Mouse (Mus musculus) ES-E14 (cell line): ENCODE measurements around the gene Plch2. TPM values are rescaled to one million over a fixed set of nuclear protein-coding genes. Genes with fewer than 3 reads are reported as not detected.

ENCODE experiments used
- DNase-seq: peaks from one replicate; pipeline ENCODE4 v3.0.0-alpha.2; 2013; ENCODE audit warnings: low read depth, low spot score
- H3K27ac ChIP-seq: 2 replicates; pipeline ENCODE4 v1.5.1; 2012; ENCODE audit warnings: low read depth, mild to moderate bottlenecking, low read length, moderate library complexity, mixed read lengths; ENCODE audit not compliant: poor library complexity, insufficient read depth, severe bottlenecking
- H3K36me3 ChIP-seq: 2 replicates; pipeline ENCODE4 v1.6.1; 2012; ENCODE audit warnings: mild to moderate bottlenecking, low read length, moderate library complexity, mixed read lengths; ENCODE audit not compliant: control insufficient read depth, poor library complexity, insufficient read depth, severe bottlenecking
- H3K4me1 ChIP-seq, 2 experiments: fragments of 150-350 bp in 1 of 2; sonication (generic) in 1 of 2; 2 replicates each; pipeline ENCODE4 v1.6.1; 2012; ENCODE audit warnings: low read length in 2 of 2, mild to moderate bottlenecking in 1 of 2, mixed read lengths in 1 of 2; ENCODE audit not compliant: control insufficient read depth in 2 of 2, insufficient read depth in 2 of 2, poor library complexity in 1 of 2
- H3K4me3 ChIP-seq, 2 experiments: fragments of 150-350 bp in 1 of 2; sonication (generic) in 1 of 2; 2 replicates each; pipeline ENCODE4 v1.5.1; 2012; ENCODE audit warnings: low read length in 2 of 2, low read depth in 1 of 2, mild to moderate bottlenecking in 1 of 2, mixed read lengths in 1 of 2; ENCODE audit not compliant: insufficient read depth in 1 of 2, poor library complexity in 1 of 2, severe bottlenecking in 1 of 2
- H3K9ac ChIP-seq: 2 replicates; pipeline ENCODE4 v1.6.1; 2012; ENCODE audit warnings: low read depth, mild to moderate bottlenecking, low read length, mixed read lengths; ENCODE audit not compliant: poor library complexity, insufficient read depth, severe bottlenecking
- H3K9me3 ChIP-seq: fragments of 150-350 bp; sonication (generic); 2 replicates; pipeline ENCODE4 v1.6.1; 2012; ENCODE audit warnings: low read depth, mild to moderate bottlenecking, low read length; ENCODE audit not compliant: control insufficient read depth, insufficient read depth
- CHD2 ChIP-seq: IDR thresholded peaks from 2 replicates; pipeline ENCODE4 v1.6.1; 2014; ENCODE audit warnings: mild to moderate bottlenecking, low read depth, low read length, inconsistent platforms
- HCFC1 ChIP-seq: IDR thresholded peaks from 2 replicates; pipeline ENCODE4 v1.6.1; 2012; ENCODE audit warnings: low read length, inconsistent platforms, borderline replicate concordance; ENCODE audit not compliant: insufficient read depth
- MAFK ChIP-seq: IDR thresholded peaks from 2 replicates; pipeline ENCODE4 v1.6.1; 2014; ENCODE audit warnings: mild to moderate bottlenecking, low read depth, low read length, inconsistent platforms; ENCODE audit not compliant: insufficient read depth
- ZC3H11A ChIP-seq: IDR thresholded peaks from 2 replicates; pipeline ENCODE4 v1.6.1; 2012; ENCODE audit warnings: low read depth, mild to moderate bottlenecking, inconsistent platforms, low read length, borderline replicate concordance
- ZNF384 ChIP-seq: IDR thresholded peaks from 2 replicates; pipeline ENCODE4 v1.6.1; 2012; ENCODE audit warnings: low read depth, low read length, inconsistent platforms
- in situ Hi-C, 2 experiments: fragments of 600-800 bp; cut with MboI; formaldehyde crosslinking; loops; one replicate each; pipeline ENCODE4 v1.15.1; 2025; ENCODE audit warnings: low sequenced_read_pairs in 2 of 2, inconsistent platforms in 1 of 2; ENCODE audit not compliant: unreplicated experiment in 2 of 2
- total RNA-seq: library from RNA; depleted of rRNA; stranded (reverse); fragments of 300-350 nt; gene quantifications from 2 replicates; pipeline ENCODE4 v1.2.3, GENCODE M21; 2012

Plch2 gene
- total RNA-seq, 1 experiment, result 0.94 TPM

DNA sequence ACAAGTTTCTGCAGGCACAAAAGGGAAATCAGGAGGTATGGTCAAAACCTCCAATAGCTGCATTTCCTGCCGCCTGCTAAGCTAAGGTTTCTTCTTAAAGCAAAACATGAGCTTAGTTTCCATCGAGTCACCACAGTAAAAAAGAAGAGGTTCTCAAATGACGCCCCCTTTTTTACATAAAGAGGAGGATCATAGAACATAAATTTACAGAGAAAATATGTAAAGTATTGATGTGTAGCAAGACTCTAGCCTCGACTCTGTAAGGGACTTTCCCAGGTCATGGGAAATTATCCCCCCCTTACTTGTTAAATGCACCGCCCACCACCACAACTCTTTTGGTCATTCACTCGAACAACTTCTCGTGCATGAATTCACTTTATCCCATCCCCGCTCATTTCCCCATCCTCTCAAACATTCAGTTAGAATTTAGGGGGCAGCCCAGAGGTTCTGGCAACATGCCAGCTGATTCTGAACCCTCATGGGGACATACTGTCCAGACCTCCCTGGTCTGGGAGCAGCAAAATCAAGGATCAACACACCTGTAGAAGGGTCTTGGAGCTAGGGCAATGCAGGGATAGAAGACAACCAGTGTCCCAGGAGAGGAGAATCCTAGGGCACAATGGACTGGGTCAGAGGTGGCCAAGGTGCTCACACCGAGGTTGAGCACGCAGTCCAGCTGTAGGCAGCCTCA lies 113.8 kb downstream of the Plch2 start:
- TF ChIP-seq MAFK (no peak), CHD2 (no peak), HCFC1 (no peak)
- in situ Hi-C loops, result no loop called here
- no peaks in the 10 kb centered on the region for H3K36me3 ChIP-seq
- no peak for DNase-seq
- H3K27ac ChIP-seq, result no peak overlapping the region
- H3K4me1 ChIP-seq, result peaks cover 0 to 14% of the 10 kb centered on the region in 2 experiments; a peak in 1 of 4 replicates
- peak overlapping the region; percentile 38; the same call in 1 of the 2 replicates for H3K9ac ChIP-seq
- peak overlapping the region in 1 of 2 experiments; percentile 49; a peak in 2 of 4 replicates for H3K4me3 ChIP-seq
- H3K9me3 ChIP-seq, result no peaks in the 10 kb centered on the region

DNA sequence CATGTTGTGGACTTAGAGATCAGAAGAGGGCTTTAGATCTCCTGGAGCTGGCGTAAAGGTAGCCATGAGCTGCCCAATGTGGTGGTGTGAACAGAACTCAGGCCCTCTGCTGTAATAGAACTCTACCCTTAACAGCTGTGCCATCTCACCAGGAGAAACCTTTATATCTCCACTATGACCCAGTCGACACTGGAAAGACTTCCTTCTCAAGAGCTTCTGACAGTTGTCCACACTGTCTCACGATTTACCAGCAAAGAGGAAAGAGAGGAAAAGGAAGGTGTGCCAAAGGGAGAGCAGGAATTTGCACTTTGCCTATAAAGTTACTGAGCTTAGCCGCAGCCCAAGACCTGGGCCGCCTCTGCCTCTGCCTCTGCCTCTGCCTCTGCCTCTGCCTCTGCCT lies 114.8 kb downstream of the Plch2 start:
- TF ChIP-seq ZC3H11A, result no peak
- TF ChIP-seq MAFK, result no peak
- no peak for TF ChIP-seq HCFC1
- TF ChIP-seq ZNF384, result no peak
- TF ChIP-seq CHD2, result no peak
- no peak overlapping the region for H3K9ac ChIP-seq
- peaks cover 0 to 14% of the 10 kb centered on the region in 2 experiments; a peak in 1 of 4 replicates for H3K4me1 ChIP-seq
- H3K4me3 ChIP-seq, result no peak overlapping the region
- no peaks in the 10 kb centered on the region for H3K9me3 ChIP-seq
- no peak for DNase-seq
- in situ Hi-C loops, result no loop called here
- H3K36me3 ChIP-seq, result no peaks in the 10 kb centered on the region
- H3K27ac ChIP-seq, result no peak overlapping the region

DNA sequence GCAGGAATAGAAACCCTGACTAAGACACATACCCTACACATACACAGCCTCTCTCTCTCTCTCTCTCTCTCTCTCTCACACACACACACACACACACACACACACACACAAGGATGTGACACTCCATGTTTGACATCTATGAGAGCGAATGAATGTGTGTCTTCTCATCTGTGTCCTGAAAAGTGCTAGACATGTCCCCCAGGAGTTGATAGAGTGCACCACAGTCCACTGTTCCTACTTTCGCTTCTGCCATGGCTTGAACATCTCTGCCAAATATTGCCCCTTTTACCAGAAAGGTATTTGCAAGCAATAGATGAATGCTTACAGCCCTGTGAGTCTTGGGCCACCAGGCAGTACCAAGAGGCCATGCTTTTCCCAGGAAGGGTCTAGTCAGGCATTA lies 116.4 kb downstream of the Plch2 start:
- in situ Hi-C loops, result no loop called here

DNA sequence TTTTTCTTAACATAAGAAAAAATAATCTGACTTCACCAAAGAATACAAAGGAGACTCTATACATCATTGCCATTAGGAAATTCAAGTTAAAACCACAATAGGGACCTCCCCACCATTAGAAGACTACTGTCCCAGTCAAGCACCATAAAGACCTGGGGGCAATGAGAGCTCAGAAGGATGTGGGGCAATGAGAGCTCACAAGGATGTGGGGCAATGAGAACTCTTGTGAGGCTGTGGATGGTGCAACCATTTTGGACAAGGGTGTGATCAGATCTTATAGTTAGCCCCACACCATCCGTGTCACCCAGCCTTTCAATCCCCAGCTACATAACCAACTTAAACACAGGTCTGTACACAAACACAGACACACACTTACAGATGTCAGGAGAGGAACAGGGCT lies 118.8 kb downstream of the Plch2 start:
- in situ Hi-C loops, result no loop called here

More for the DNA sequence above, 116.4 kb downstream of the Plch2 start:
- TF ChIP-seq CHD2, result no peak
- no peak for TF ChIP-seq ZC3H11A
- no peak for TF ChIP-seq HCFC1
- TF ChIP-seq ZNF384, result no peak
- no peak for TF ChIP-seq MAFK
- Histone ChIP-seq H3K9me3 (no peaks in the 10 kb centered on the region), H3K36me3 (no peaks in the 10 kb centered on the region), H3K27ac (no peak overlapping the region), H3K9ac (no peak overlapping the region), H3K4me1 (peaks cover 0 to 13% of the 10 kb centered on the region in 2 experiments; a peak in 1 of 4 replicates), H3K4me3 (no peak overlapping the region)
- DNase-seq, result no peak

More for the DNA sequence above, 118.8 kb downstream of the Plch2 start:
- Histone ChIP-seq H3K4me3 (no peak overlapping the region), H3K9ac (no peak overlapping the region), H3K9me3 (no peaks in the 10 kb centered on the region), H3K36me3 (no peaks in the 10 kb centered on the region), H3K4me1 (peaks cover 0 to 4% of the 10 kb centered on the region in 2 experiments; a peak in 1 of 4 replicates), H3K27ac (no peak overlapping the region)
- no peak for TF ChIP-seq CHD2
- no peak for TF ChIP-seq ZNF384
- no peak for TF ChIP-seq MAFK
- TF ChIP-seq HCFC1, result no peak
- no peak for TF ChIP-seq ZC3H11A
- DNase-seq, result no peak
